In genomic region chr19:22803396-22803795, GRCm38 (mm10) we compare ENCODE assay signal across 18 mouse cellular contexts.
"Had no signal": no experiment of that assay in that cellular context is flagged by ENCODE, and none has a peak within 500 bp of the region (broad histone marks: within the 10 kb centered on the region; RNA-seq: fewer than 3 reads in every experiment).

No protein-coding gene starts in this region.

- H3K27me3 ChIP-seq: limb, embryonic 12.5 days; limb, embryonic 15.5 days; lung, embryonic 15.5 days had no signal

- H3K4me1 ChIP-seq: limb, embryonic 12.5 days; lung, embryonic 15.5 days had no signal

- H3K9me3 ChIP-seq: limb, embryonic 12.5 days; limb, embryonic 15.5 days; lung, embryonic 15.5 days had no signal

- ATAC-seq: liver, postnatal 0 days had no signal

- DNase-seq: kidney, adult 8-10 months; kidney, postnatal 14 days; layer of hippocampus, adult 9-11 months; left cerebral cortex, postnatal 4 days; liver, postnatal 0 days; lung, postnatal 10 days; lung, postnatal 36 days; midbrain, embryonic 14.5 days; thymus, adult 18-20 months; thymus, postnatal 36 days had no signal

- H3K9ac ChIP-seq: limb, embryonic 12.5 days; limb, embryonic 15.5 days; liver, embryonic 14.5 days; liver, postnatal 0 days; lung, embryonic 15.5 days had no signal

- H3K36me3 ChIP-seq: limb, embryonic 12.5 days; limb, embryonic 15.5 days; lung, embryonic 15.5 days had no signal

- H3K27ac ChIP-seq: layer of hippocampus, adult 2 months; left cerebral cortex, adult 2 months; limb, embryonic 12.5 days; limb, embryonic 15.5 days; liver, embryonic 14.5 days; lung, embryonic 15.5 days had no signal

- H3K4me2 ChIP-seq: limb, embryonic 12.5 days; limb, embryonic 15.5 days; liver, embryonic 11.5 days; lung, embryonic 15.5 days; midbrain, embryonic 11.5 days had no signal

- H3K4me3 ChIP-seq: layer of hippocampus, adult 2 months; left cerebral cortex, adult 2 months; limb, embryonic 12.5 days; limb, embryonic 15.5 days; lung, embryonic 15.5 days had no signal
